Mouse (Mus musculus) R1 (cell line): ENCODE measurements around the gene Polr2e.

Experiments
- DNase-seq: peaks from one replicate; pipeline ENCODE4 v3.0.0-alpha.2; 2018; ENCODE audit warnings: low read depth, low spot score

Polr2e gene

DNA sequence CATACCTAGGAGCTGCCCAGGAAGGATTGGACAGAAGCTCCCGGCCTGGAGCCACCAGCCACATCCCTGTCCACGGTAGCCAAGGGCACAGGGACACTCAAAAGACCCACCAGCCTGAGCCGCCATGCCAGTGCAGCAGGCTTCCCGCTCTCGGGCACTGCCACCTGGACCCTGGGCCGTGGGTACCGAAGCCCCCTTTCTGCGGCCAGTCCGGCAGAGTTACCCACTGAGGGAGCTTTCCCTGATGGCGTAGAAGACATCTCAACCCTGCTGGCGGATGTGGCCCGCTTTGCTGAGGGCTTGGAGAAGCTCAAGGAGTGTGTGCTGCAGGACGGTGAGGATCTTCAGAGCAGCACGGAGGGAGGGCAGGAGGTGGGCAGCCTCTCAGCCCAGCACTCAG lies 21.8 kb downstream of the Polr2e start:
- DNase-seq = no peak

DNA sequence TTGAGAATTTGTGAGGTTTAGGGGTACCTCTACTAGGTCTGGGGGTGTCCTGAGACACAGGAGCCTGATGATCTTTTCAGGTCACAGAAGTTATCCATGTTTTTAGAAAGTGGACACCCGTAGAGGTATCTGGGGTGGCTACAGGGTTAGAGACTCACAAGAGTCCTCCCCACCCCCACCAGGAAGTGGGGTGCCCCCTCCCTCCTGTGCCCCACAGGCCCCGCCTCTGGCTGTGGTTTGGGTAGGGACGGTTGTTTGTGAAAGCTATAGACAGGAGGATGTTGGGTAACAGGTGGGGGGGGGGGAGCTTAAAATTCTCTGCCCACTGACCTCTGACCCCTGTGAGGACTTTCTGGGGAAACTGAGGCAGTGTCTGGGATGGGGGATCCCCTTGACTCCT lies 22.2 kb downstream of the Polr2e start:
- DNase-seq = no peak

DNA sequence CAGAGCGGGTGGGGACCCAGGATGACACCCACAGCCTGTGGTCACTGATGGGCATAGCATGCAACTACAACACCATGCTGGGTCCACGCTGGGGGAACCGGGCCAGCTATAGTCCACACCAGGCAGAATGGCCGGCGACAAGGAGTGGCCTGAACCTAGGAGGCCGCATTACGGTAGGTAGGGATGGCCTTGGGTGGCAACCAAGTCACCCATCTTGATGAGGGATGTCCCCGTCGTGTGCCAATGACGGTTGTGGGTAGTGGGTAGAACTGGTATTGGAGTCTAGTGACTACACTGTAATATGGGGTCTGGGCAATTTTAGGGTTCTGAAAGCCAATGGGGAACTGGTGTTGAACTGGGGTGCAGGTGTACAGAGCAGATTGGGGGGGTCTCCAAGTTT lies 22.7 kb downstream of the Polr2e start:
- DNase-seq = no peak

DNA sequence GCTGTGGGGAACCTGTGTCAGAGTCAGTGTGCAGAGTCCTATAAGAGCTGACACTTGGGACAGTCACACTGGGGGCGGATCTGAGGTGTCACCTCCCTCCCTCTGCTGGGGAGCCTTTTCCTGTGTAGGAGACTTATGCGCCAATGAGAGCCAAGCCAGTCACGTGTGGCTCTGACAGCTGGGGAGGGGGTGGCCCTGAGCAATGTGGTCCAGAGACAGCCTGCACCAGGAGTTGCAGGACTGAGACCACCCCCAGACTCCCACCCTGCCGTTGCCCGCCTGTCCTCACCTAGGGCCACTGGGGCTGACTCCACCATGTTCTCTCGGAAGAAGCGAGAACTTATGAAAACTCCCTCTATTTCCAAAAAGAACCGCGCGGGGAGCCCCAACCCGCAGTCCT lies 23.1 kb downstream of the Polr2e start, which contains the start of gene Arhgap45:
Gene Arhgap45 (plus strand): TSS at position 143 of the 400 bp plus-strand sequence.
- no peak for DNase-seq

DNA sequence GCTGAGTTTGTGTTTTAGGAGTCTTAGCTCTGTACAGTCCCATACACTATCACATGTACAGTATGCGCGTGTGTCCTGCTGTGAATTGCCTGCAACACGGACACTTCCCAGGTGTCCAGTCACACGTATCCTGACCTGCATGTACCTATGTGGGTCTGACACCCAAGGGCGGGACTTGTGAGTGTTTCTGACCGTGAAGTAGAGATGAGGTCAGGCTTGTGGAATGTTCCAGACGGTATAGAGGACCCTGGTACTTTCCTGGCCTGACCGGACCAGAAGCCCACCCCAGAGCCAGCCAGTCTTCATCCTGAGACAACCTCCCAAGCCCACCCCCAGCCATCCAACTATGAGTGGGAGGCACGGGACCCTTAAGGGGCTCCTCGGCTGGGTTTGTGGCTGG lies 24.0 kb downstream of the Polr2e start:
- no peak for DNase-seq

DNA sequence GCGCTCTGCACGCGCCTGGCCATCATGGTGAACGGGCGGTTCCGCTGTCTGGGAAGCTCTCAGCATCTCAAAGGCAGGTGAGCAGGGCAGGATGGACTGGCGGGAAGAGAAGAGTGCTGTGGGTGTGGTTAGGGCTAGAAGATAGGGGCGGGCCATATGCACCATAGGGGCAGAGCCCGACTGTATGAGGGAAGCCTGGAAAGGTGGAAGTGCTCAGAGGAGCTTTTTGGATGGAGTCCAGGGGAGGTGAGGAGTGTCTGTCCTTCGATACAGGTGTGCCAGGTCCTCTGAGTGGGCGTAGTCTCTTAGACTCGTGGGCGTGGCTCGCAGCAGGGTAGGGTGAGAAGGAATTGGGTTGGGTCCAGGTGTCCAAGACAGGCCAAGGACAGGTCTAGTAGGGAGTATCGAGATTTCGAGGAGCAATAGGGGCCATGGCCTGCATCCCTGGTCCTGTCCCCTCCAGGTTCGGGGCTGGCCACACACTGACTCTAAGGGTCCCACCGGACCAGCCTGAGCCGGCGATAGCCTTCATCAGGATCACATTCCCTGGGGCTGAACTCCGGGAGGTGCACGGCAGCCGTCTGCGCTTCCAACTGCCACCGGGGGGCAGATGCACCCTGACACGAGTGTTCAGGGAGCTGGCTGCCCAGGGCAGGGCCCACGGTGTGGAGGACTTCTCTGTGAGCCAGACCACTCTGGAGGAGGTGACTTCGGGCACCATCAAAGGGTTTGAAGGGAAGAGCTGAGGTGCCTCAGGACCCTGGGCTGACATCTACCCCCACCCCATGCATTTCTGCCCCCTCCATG lies 24.9 kb downstream of the Polr2e start:
- no peak for DNase-seq

DNA sequence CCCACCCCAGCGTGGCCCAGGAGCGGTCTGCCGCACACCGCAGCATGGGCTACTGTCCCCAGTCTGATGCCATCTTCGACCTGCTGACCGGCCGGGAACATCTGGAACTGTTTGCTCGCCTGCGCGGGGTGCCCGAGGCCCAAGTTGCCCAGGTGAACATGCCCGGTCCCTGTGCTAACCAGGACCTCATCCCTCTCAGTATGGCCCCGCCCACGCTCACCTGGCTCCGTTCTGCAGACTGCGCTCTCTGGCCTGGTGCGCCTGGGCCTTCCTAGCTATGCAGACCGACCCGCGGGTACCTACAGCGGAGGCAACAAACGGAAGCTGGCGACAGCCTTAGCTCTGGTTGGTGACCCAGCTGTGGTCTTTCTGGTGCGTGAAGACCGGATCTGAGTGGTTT lies 26.0 kb downstream of the Polr2e start:
- DNase-seq = no peak

DNA sequence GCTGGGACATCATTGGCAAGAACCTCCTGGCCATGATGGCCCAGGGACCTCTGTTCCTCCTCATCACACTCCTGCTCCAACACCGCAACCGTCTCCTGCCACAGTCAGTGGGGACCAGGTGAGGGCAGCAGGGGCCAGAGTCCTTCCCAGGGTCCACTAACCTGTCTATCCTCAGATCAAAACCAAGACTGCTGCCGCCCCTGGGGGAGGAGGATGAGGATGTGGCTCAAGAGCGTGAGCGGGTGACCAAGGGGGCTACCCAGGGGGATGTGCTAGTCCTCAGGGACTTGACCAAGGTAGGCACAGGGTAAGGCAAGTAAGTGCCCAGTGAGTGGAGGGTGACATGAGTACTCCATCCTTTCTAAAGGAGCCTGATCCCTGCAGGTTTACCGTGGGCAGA lies 27.9 kb downstream of the Polr2e start:
- no peak for DNase-seq

DNA sequence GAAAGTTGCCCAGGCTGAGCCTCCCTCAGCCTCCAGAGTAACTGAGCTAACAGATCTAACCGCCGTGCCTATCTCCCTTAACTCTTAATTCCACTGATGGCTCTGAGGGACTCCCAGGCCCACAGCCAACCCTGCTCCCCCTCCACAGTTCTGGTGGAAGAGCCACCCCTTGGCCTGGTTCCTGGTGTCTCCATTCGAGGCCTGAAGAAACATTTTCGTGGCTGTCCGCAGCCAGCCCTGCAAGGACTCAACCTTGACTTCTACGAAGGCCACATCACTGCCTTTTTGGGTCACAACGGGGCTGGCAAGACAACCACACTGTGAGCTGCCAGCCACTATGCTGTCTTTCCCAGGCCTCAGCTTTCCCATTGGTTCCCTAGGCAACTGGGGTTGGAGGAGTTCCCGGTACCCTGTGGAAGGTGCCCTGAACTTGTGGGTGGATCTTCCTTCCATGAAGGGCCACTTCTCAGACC lies 35.3 kb downstream of the Polr2e start:
- no peak for DNase-seq

DNA sequence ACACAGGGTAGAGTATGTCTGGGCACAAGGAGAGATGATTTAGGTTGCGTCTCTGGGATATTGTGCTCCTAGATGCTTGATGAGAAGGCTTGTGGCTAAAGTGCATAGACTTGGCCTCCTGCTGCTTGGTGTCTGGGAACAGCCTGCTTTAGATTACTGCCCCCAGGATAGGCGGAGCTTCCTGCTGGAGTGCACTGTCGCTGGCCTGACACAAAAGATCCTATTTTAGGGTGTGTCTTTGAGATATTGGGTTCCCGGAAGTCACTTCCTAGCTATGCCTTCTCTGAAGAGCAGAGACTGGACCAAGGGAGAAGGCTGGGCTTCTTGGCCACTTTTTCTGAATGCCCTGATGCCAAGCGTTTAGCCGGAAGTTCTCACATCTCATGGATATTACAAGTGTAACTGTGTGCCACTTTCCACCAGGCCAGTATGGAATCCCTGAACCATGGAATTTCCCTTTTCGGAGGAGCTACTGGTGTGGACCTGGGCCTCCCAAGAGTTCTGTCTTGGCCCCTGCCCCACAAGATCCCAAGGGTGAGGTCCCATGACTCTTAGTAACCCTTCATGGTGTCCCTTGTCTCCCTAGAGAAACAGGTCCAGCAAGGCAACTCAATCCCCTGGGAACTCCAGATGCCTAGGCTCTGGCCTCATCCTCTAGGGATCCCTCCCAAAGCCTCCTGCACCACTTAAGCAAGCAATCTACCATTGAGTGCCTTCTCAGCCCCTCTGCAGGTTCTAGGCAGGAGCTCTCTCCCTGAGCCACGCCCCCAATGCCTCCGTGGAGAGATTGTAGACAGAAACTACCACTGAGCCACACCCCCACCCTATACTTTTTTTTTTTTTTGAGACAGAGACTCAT lies 36.0 kb downstream of the Polr2e start:
- peak; percentile 66 for DNase-seq

DNA sequence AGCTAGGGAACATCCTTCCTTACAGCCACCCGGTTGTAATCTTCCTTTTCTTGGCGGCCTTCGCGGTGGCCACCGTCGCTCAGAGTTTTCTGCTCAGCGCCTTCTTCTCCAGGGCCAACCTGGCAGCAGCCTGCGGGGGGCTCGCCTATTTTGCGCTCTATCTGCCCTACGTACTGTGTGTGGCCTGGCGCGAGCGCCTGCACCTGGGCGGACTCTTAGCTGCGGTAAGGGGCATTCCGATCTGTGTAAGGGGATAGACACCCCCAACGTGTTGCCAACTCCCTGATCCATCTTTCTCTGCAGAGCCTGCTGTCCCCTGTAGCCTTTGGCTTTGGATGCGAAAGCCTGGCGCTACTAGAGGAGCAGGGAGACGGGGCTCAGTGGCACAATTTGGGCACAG lies 36.8 kb downstream of the Polr2e start:
- no peak for DNase-seq

DNA sequence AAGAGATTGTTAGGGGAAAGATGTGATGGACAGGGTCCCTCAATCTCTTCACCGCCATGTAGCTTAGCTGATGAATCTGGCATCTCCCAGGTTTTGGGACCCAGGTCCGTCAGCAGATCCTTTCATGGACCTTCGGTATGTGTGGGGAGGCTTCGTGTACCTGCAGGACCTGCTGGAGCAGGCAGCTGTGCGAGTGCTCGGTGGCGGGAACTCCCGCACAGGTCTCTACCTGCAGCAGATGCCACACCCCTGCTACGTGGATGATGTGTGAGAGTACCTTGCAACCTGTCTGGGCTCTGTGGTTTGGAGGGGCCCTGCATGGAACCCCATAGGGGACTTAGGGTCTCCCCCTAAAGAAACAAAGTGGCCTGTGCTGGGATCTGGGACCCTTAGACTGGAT lies 37.6 kb downstream of the Polr2e start:
- DNase-seq = no peak

DNA sequence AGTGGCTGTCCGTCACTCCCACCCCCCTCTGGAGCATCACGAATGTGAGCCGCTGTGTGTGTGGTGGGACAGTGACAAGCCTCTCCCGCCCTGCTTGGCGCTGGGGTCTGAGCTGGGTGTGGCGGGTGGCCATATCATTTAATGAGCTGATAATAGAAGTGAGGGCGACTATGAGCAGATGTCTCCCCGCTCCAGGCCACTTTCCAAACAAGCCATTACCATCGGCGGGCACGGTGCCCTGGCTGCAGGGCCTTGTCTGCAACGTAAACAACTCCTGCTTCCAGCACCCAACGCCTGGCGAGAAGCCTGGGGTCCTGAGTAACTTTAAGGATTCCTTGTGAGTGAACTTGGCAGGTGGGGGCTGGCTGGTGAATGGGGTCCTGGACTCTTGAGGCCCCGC lies 41.8 kb downstream of the Polr2e start:
- DNase-seq = no peak

DNA sequence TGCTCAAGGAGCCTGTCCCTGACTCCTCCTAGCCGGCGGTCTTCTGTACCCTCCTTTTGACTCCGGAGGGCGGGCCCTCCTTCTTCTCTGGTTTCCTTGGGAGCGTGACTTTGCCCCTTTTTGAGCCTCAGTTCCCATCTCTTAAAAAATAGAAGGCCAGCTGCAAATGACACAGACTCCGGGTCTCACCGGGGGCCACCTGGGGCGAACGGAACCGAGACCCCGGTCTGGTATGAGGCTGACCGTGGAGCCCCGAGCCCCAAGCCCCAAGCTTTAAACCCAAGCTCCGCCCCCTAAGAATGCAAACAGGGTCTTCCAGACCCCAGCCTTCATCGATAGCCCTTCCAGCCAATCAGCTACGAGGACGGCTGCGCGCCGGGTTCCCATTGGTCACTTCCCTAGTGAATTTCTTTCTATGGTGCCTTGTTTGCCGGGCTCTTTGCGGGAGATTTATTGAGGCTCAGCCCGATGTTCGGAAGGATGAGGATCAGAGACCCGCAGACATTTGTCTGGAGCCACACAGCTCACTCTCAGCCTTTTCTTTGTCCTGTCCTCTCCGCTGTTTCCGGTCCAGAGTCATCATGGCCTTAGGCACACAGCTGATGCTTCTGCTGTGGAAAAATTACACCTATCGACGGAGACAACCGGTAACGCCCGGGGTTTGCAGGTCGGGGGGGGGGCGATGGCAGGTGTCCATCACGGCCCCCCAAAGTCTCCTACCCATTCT lies 42.4 kb downstream of the Polr2e start:
- DNase-seq = peak; percentile 95

DNA sequence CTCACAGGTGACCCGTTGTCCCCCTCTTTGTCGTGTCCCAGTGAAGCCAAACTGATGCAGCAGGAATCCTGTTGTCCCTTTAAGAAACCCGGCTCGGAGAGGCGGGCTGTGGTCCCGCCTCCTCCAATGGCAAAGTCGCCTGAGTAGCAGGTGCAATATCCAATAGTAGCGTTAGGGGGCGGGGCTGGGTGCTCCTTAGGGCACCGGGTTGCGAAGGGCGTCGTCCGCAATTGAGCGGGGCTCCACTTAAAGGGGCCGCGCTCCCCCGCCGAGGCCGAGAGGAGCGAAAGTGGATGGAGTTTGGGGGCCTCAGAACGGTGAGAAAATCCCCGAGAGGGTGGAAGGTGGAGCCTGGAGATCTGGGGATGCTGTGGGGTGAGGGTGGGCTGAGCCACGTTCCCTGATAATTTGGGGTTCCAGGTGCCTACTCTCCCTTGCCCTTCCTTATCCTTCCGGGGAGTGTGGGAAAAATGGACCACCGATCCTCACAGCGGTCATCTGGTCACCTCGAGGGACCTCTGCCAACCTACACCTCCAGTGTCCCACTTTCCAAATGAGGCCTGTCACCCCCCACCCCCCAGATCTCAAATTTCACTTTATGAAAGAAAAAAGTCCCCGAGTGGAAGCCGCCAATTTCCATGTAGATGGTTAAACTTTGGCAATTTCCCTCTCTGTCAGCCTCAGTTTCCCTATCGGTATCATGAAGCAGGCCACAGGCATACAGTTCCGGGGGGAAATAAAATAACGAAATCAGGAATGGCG lies 43.1 kb downstream of the Polr2e start, which contains the start of gene Abca7:
Gene Abca7 (plus strand): TSS at position 223 of the 762 bp plus-strand sequence.
- peak; percentile 96 for DNase-seq

DNA sequence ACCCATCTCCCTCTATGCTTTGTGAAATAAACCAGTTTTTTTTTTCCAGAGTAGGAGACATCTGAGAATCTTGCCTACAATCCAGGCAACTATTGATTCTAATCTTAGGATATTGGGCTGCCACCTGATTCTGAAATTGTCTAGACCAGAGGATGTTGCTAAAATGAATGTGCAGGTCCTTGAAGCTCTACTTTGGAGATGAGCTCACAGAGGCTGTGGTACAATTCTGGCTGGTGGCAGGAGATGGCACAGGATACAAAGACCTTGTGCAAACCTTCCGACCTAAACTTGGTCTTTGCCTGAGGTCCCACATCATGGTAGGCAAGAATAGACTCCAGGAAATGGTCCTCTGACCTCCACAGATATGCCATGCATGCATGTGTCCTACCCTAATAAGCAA lies 44.0 kb downstream of the Polr2e start:
- DNase-seq = no peak

DNA sequence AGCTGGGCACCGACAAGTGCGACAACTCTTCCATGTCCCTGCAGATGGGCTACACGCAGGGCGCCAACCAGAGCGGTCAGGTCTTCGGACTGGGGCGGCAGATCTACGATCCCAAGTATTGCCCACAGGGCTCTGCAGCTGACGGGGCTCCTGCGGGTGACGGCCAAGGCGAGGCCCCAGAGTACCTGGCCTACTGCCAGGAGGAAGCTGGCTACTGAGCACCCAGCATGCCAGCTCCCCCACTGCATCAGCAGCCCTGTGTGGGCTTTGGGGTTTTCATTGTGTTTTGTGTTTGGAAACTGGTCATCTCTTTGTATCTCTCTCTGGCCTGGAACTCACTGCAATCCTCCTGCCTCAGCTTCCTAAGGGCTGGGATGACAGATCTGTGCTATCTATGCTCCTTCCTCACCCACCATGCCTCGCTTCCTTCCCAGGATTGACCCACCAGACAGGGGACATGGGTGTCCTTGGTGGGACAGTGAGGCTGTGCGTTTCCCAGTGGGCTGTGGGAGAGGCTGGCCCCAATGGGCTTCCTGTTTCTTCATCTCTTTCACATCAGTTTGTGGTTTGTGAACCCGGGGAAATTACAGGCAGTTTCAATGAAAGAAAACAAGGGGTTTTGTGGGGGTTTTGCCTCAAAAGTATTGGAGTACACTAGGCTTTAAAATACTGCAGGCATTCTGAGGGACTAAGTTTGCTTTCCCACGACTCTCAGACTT lies 45.0 kb downstream of the Polr2e start:
- DNase-seq = no peak

DNA sequence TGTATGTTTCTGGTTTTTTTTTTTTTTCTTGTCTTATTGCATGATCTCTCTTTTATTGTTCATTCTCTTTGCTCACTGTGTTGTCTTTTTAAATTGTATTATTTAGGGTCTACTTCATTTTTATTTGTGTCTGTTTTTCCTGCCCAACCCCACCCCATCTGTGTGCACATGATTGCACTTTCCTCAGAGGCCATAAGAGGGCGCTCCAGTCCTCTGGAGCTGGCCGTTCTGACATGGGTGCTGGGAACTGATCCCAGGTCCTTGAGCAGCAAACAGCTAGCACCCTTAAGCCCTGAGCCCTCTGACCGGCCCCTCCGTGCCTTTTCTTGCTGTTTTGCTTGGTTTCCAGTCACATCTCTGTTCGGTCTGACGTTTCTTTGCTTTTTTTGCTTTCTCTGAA lies 48.0 kb downstream of the Polr2e start:
- peak; percentile 72 for DNase-seq

DNA sequence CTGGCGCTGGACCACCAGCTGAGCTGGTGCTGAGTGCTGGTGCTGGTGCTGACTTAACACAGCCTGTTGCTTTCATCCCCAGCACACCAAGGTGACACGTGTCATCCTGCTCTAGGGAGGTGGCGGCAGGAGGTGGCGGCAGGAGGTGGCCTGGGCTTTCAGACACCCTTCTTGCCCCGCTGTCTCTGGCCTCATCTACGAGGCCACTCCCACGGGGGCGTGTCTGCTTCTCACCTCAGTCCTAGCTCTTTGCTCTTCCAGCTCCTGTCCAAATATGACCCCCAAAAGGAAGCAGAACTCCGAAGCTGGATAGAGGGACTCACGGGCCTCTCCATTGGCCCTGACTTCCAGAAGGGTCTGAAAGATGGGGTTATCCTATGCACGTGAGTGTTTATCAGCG lies 48.5 kb downstream of the Polr2e start:
- DNase-seq = peak; percentile 81

DNA sequence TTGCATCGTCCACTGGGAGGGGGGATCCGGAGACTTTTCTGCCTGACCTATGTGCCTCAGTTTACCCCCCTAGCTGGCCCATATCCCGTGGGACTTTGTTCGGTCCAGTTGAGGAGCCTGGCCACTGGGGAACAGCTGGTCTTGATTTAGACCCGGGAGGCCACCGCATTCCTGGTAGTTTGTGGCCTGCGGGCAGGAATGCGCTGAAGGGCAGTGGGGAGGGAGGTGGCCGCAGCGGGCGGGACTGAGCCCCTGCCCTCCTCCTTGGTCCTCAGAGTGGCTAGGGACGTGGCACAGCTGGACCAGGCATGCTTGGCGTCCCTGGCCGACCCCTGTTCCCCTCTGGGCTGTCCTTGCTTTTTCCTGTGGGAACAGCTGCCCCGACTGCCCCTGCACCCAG lies 49.7 kb downstream of the Polr2e start:
- no peak for DNase-seq
